Mouse (Mus musculus) mature B cell (primary cell): ENCODE results near the gene Miga2.

Experiments
- in situ Hi-C: fragments of 300-500 bp; cut with MboI; formaldehyde crosslinking; loops from 2 replicates; pipeline ENCODE4 v1.14.3; 2019

Gene Miga2

GRCm38 (mm10) chr2:30363773-30364650 lies at the start of gene Miga2:
Gene Miga2, plus strand, starts transcription at chr2:30364233.
- in situ Hi-C loops, result no loop called here

GRCm38 (mm10) chr2:30316136-30316535 lies 47.9 kb upstream of the Miga2 start:
- in situ Hi-C loops, result no loop called here

- in situ Hi-C loops, result no loop called here
These were observed 47.1 kb upstream of the Miga2 start for GRCm38 (mm10) chr2:30316955-30317354.

- in situ Hi-C loops, result no loop called here
These were observed 44.8 kb upstream of the Miga2 start for GRCm38 (mm10) chr2:30319260-30319659.

- in situ Hi-C loops, result no loop called here
These were observed 40.9 kb upstream of the Miga2 start for GRCm38 (mm10) chr2:30323111-30323510.

- in situ Hi-C loops, result no loop called here
These were observed 38.7 kb upstream of the Miga2 start for GRCm38 (mm10) chr2:30325296-30325695.

GRCm38 (mm10) chr2:30327276-30327675 lies 36.8 kb upstream of the Miga2 start:
- in situ Hi-C loops, result no loop called here

GRCm38 (mm10) chr2:30328791-30329190 lies 35.2 kb upstream of the Miga2 start:
- in situ Hi-C loops, result no loop called here

GRCm38 (mm10) chr2:30335324-30335723 lies 28.7 kb upstream of the Miga2 start:
- in situ Hi-C loops, result no loop called here

GRCm38 (mm10) chr2:30336174-30336915 lies 27.7 kb upstream of the Miga2 start:
- in situ Hi-C loops, result no loop called here

- in situ Hi-C loops, result no loop called here
These were observed 26.9 kb upstream of the Miga2 start for GRCm38 (mm10) chr2:30337179-30337578.

GRCm38 (mm10) chr2:30342061-30342460 lies 22.0 kb upstream of the Miga2 start:
- in situ Hi-C loops, result no loop called here

- in situ Hi-C loops, result no loop called here
These were observed 21.5 kb upstream of the Miga2 start for GRCm38 (mm10) chr2:30342544-30342943.

- in situ Hi-C loops, result no loop called here
These were observed 20.4 kb upstream of the Miga2 start for GRCm38 (mm10) chr2:30343601-30344137.

GRCm38 (mm10) chr2:30345971-30346676 lies 17.9 kb upstream of the Miga2 start:
- in situ Hi-C loops, result no loop called here

- in situ Hi-C loops, result no loop called here
These were observed 14.8 kb upstream of the Miga2 start for GRCm38 (mm10) chr2:30349196-30349595.

GRCm38 (mm10) chr2:30351149-30351548 lies 12.9 kb upstream of the Miga2 start:
- in situ Hi-C loops, result no loop called here

- in situ Hi-C loops, result no loop called here
These were observed 8.2 kb upstream of the Miga2 start for GRCm38 (mm10) chr2:30355861-30356260.

GRCm38 (mm10) chr2:30356266-30356665 lies 7.8 kb upstream of the Miga2 start:
- in situ Hi-C loops, result no loop called here

- in situ Hi-C loops, result no loop called here
These were observed 7.1 kb upstream of the Miga2 start for GRCm38 (mm10) chr2:30356906-30357305.

GRCm38 (mm10) chr2:30357552-30358510 lies 6.2 kb upstream of the Miga2 start:
- in situ Hi-C loops, result no loop called here
